Mouse (Mus musculus): ENCODE measurements around the gene 2310061I04Rik.

DNA sequence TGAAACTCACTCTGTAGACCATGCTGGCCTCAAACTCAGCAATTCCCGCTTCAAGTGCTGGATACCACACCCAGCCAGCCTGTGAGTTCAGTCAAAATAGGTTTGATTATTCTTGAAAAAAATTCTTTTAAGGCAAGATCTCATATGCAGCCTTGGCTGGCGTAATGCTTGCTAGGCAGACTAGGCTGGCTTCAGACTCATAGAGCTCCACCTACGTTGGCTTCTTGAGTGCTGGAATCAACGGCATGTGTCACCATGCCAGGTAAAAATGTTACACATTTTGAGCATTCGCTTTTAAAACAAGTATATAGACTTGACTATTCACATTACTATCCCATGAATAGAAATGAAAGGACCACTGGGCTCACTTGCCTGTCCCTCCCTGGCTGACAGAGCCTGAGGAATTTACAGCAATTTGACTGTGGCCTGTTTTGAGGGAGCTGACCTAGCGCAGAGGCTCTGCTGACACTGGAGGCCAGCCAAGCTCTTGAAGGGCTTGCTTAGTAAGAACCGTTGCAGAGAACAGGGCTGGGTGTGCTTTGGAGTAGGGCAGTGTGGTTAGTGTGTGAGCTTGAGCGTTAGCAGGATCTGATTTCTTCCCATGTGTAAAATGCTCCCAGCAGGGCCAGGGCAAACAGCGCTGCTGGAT lies 6.2 kb upstream of the 2310061I04Rik start:
- TF ChIP-seq CTCF (IDR thresholded peaks at IDR 0.05; ENCODE audit: extremely low read depth, insufficient read depth, low read length) = no peak
- no peak for TF ChIP-seq POLR2A (IDR thresholded peaks at IDR 0.05; ENCODE audit: extremely low read depth, insufficient read depth, low read length)
